Mouse (Mus musculus): ENCODE data around the gene Mark3. TPM values are rescaled to one million over a fixed set of nuclear protein-coding genes. Genes with fewer than 3 reads are reported as not detected.

The Mark3 gene
- polyA plus RNA-seq (2012) = 2.0 and 2.4 TPM in 2 replicates

DNA sequence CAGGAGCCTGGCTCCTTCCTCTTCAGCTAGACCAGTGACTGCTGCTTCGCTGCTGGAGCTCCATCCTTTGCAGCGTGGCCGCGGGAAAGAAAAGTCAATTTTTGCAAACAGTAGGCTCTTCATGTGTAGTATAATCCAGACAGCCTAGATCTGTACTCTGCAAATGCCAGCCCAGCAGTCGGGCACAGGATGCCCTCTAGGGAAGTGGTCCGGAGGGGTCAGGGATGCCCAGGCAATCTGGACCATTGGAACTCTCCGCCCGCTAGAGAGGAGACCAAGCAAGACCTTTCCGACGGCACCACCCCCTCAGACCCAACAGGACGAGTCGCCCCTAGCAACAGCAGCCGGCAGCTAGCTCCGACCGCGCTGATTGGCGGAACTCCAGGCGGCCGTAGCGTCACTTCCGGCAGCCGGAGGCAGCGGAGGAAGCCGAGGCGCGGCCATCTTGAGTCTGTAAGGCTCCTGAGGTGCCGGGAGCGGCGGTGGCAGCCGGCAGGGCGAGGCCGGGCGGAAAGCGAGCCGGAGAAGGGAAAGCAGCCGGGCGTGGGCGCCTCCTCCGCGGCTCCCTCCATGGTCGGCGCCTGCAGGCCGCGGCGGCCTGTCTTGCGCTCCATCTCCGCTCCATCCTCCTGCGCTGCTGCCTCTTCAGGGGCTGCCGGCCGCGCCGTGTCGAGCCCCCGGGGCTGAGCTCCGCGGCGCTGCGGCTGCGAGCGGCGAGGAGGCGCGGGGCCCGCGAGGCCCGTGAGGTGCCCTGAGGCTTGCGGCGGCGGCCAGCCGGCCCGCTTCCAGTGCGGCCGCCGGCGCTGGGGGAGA, at the start of gene Mark3:
Gene Mark3 (plus strand): TSS at position 450 of the 813 bp plus-strand sequence.
- H3K9me3 ChIP-seq (ENCODE audit: control insufficient read depth, low read length) = peaks cover 3% of the 10 kb centered on the region; the same call in 1 of the 2 replicates
- H3K36me3 ChIP-seq (ENCODE audit: control insufficient read depth) = no peaks in the 10 kb centered on the region; the same call in 1 of the 2 replicates
- H3K27me3 ChIP-seq (ENCODE audit: control insufficient read depth) = peaks cover 27% of the 10 kb centered on the region
- peaks cover 36% of the 10 kb centered on the region for H3K4me1 ChIP-seq (ENCODE audit: control insufficient read depth)
- peak within 1 kb of the TSS; percentile 68 for H3K4me3 ChIP-seq (replicated peaks)
- no peak for TF ChIP-seq TAL1 (IDR thresholded peaks at IDR 0.05; ENCODE audit: low read length)
- no peak for TF ChIP-seq GATA1 (IDR thresholded peaks at IDR 0.05; ENCODE audit: low read length)

DNA sequence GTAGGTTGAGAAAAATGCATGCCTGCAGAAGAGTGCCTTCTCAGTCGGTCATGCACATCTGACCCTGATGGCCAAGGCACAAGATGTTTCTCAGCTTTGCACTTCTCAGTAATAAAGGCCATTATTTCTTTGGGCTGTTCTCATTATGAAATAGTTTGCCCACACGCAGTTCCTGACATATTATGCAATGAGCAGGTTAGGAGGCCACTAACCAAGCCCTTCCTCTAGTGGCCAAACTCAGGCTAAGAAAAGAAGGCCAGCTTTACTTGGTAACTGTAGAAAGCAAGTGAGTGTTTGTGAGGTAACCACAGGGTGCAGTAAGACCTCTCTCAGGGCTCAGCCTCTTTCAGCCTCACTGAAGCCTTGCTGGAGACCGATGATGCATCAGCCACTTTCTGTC, 49.4 kb upstream of the Mark3 start:
- no peak for TF ChIP-seq GATA1 (IDR thresholded peaks at IDR 0.05; ENCODE audit: low read length)
- TF ChIP-seq TAL1 (IDR thresholded peaks at IDR 0.05; ENCODE audit: low read length) = no peak
- peaks cover 44% of the 10 kb centered on the region for H3K4me1 ChIP-seq (ENCODE audit: control insufficient read depth)
- no peak overlapping the region for H3K4me3 ChIP-seq (replicated peaks)
- peaks cover 1% of the 10 kb centered on the region for H3K36me3 ChIP-seq (ENCODE audit: control insufficient read depth)
- peaks cover 3% of the 10 kb centered on the region; the same call in 1 of the 2 replicates for H3K9me3 ChIP-seq (ENCODE audit: control insufficient read depth, low read length)
- H3K27me3 ChIP-seq (ENCODE audit: control insufficient read depth) = peaks cover 79% of the 10 kb centered on the region

DNA sequence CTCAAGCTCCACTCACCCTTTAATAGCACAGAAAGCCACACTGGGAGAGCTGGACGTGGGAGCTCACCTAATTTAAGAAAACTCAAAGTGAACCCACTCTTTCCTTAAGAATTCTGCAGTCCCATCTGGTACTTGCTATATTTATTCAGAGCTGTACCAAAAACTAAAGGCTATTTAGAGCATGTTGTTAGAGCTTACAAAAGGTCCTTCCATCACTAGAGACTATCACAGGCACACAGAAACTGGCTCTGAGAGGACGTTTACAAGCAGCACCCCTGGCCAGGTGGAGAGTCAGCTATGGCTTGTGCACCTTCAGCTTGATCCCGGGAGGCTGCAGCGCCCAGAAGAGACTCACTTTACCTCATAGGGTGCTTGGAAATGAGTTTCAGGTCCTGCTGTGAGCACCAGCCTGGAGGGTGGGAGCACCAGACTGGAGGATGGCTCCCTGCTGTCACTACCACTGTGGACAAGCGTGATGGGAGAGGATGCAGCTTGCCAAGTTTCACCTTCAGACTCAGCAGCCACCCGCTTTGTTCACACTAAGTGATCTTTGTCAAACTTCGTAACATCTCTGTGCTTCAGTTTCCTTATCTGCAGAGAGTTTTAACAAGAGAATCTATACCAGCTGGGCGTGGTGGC, 46.6 kb upstream of the Mark3 start:
- H3K4me3 ChIP-seq (replicated peaks) = no peak overlapping the region
- TF ChIP-seq TAL1 (IDR thresholded peaks at IDR 0.05; ENCODE audit: low read length) (no peak), GATA1 (IDR thresholded peaks at IDR 0.05; ENCODE audit: low read length) (no peak)
- H3K4me1 ChIP-seq (ENCODE audit: control insufficient read depth) = peaks cover 30% of the 10 kb centered on the region
- H3K9me3 ChIP-seq (ENCODE audit: control insufficient read depth, low read length) = peaks cover 2% of the 10 kb centered on the region; the same call in 1 of the 2 replicates
- H3K36me3 ChIP-seq (ENCODE audit: control insufficient read depth) = no peaks in the 10 kb centered on the region
- peaks cover 88% of the 10 kb centered on the region for H3K27me3 ChIP-seq (ENCODE audit: control insufficient read depth)

DNA sequence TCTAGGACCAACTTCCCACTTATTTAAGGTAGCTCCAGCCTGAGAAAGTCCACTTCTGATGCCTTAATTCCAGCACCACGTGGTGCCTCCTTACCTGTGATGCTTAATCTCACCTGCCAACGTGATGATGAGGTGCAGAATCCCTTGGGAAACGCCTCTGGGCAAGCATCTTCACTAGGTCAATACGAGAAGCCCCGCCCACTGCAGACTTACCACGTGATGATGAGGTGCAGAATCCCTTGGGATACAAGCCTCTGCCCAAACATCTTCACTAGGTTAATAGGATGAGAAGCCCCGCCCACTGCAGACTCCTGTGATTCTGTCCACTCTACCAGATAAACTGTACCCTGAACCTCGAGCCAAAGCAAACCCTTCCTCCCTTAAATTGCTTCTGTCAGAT, 45.1 kb upstream of the Mark3 start:
- Histone ChIP-seq H3K4me3 (replicated peaks) (no peak overlapping the region), H3K4me1 (ENCODE audit: control insufficient read depth) (peaks cover 24% of the 10 kb centered on the region), H3K27me3 (ENCODE audit: control insufficient read depth) (peaks cover 87% of the 10 kb centered on the region), H3K9me3 (ENCODE audit: control insufficient read depth, low read length) (peaks cover 2% of the 10 kb centered on the region; the same call in 1 of the 2 replicates), H3K36me3 (ENCODE audit: control insufficient read depth) (no peaks in the 10 kb centered on the region)
- no peak for TF ChIP-seq TAL1 (IDR thresholded peaks at IDR 0.05; ENCODE audit: low read length)
- TF ChIP-seq GATA1 (IDR thresholded peaks at IDR 0.05; ENCODE audit: low read length) = no peak

- Histone ChIP-seq H3K4me3 (replicated peaks) (no peak overlapping the region), H3K36me3 (ENCODE audit: control insufficient read depth) (no peaks in the 10 kb centered on the region), H3K9me3 (ENCODE audit: control insufficient read depth, low read length) (peaks cover 1% of the 10 kb centered on the region; the same call in 1 of the 2 replicates), H3K4me1 (ENCODE audit: control insufficient read depth) (peaks cover 38% of the 10 kb centered on the region), H3K27me3 (ENCODE audit: control insufficient read depth) (peaks cover 62% of the 10 kb centered on the region)
- TF ChIP-seq TAL1 (IDR thresholded peaks at IDR 0.05; ENCODE audit: low read length) (no peak), GATA1 (IDR thresholded peaks at IDR 0.05; ENCODE audit: low read length) (no peak)
Measured at GRCm38 (mm10) chr12:111533096-111533794, 41.1 kb upstream of the Mark3 start.

GRCm38 (mm10) chr12:111535281-111535680, 39.0 kb upstream of the Mark3 start:
- peak overlapping the region; percentile 21 for H3K4me3 ChIP-seq (replicated peaks)
- H3K9me3 ChIP-seq (ENCODE audit: control insufficient read depth, low read length) = peaks cover 2% of the 10 kb centered on the region; the same call in 1 of the 2 replicates
- peaks cover 17% of the 10 kb centered on the region for H3K36me3 ChIP-seq (ENCODE audit: control insufficient read depth)
- peaks cover 47% of the 10 kb centered on the region for H3K4me1 ChIP-seq (ENCODE audit: control insufficient read depth)
- peak; percentile 96 for TF ChIP-seq TAL1 (IDR thresholded peaks at IDR 0.05; ENCODE audit: low read length)
- peak; percentile 86 for TF ChIP-seq GATA1 (IDR thresholded peaks at IDR 0.05; ENCODE audit: low read length)
- peaks cover 47% of the 10 kb centered on the region for H3K27me3 ChIP-seq (ENCODE audit: control insufficient read depth)

GRCm38 (mm10) chr12:111535762-111536161, 38.6 kb upstream of the Mark3 start:
- TF ChIP-seq TAL1 (IDR thresholded peaks at IDR 0.05; ENCODE audit: low read length) (no peak), GATA1 (IDR thresholded peaks at IDR 0.05; ENCODE audit: low read length) (no peak)
- H3K4me1 ChIP-seq (ENCODE audit: control insufficient read depth) = peaks cover 50% of the 10 kb centered on the region
- peaks cover 42% of the 10 kb centered on the region for H3K27me3 ChIP-seq (ENCODE audit: control insufficient read depth)
- H3K36me3 ChIP-seq (ENCODE audit: control insufficient read depth) = peaks cover 22% of the 10 kb centered on the region
- H3K4me3 ChIP-seq (replicated peaks) = peak overlapping the region; percentile 28
- peaks cover 2% of the 10 kb centered on the region; the same call in 1 of the 2 replicates for H3K9me3 ChIP-seq (ENCODE audit: control insufficient read depth, low read length)

DNA sequence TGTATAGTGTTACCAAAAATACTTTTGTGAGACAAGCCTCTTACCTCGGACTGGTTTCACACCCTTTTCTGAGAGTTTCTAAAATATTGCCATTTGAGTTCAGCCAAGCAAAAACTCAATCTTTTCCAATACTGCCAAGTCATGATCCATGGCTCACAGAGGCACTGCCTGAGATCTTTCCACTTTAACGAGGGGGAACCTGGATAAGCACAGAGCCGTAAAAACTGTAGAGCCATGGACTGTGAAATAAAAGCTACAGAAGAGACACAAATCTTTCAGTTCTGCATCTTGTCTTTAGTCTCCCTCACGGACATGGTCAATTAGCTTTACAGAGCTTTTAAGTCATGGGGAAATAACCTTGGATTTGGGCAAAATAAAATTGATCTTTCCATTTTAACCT, 37.6 kb upstream of the Mark3 start:
- Histone ChIP-seq H3K9me3 (ENCODE audit: control insufficient read depth, low read length) (peaks cover 2% of the 10 kb centered on the region; the same call in 1 of the 2 replicates), H3K27me3 (ENCODE audit: control insufficient read depth) (peaks cover 34% of the 10 kb centered on the region), H3K4me1 (ENCODE audit: control insufficient read depth) (peaks cover 59% of the 10 kb centered on the region), H3K4me3 (replicated peaks) (peak overlapping the region; percentile 74), H3K36me3 (ENCODE audit: control insufficient read depth) (peaks cover 32% of the 10 kb centered on the region)
- TF ChIP-seq TAL1 (IDR thresholded peaks at IDR 0.05; ENCODE audit: low read length) = no peak
- TF ChIP-seq GATA1 (IDR thresholded peaks at IDR 0.05; ENCODE audit: low read length) = no peak

All from erythroblast, embryonic 14.5 days (primary cell).